Mouse (Mus musculus) kidney, embryonic 14.5 days (tissue): Measurements from ENCODE around the gene Bola1. TPM values are rescaled to one million over a fixed set of nuclear protein-coding genes. Genes with fewer than 3 reads are reported as not detected.

Source experiments
- ATAC-seq: fragments of 200-750 bp; cut with Nextera tagmentation; 2 replicates; pipeline ENCODE4 v1.8.0; 2017; ENCODE audit warnings: moderate number of reproducible peaks, mild to moderate bottlenecking, moderate TSS enrichment, moderate library complexity; ENCODE audit not compliant: low FRiP score, low TSS enrichment
- H3K27ac ChIP-seq: fragments of 300-500 bp; sonication (generic); 2 replicates; pipeline ENCODE4 v1.5.1; 2014; ENCODE audit warnings: low read depth, mild to moderate bottlenecking, low read length, moderate library complexity, mixed read lengths
- H3K27me3 ChIP-seq: fragments of 300-500 bp; sonication (generic); 2 replicates; pipeline ENCODE4 v1.6.1; 2014; ENCODE audit warnings: mild to moderate bottlenecking, low read length; ENCODE audit not compliant: control insufficient read depth, insufficient read depth
- H3K36me3 ChIP-seq: fragments of 300-500 bp; sonication (generic); 2 replicates; pipeline ENCODE4 v1.6.1; 2014; ENCODE audit warnings: low read length, mixed read lengths; ENCODE audit not compliant: control insufficient read depth, insufficient read depth
- H3K4me1 ChIP-seq: fragments of 300-500 bp; sonication (generic); 2 replicates; pipeline ENCODE4 v1.6.1; 2014; ENCODE audit warnings: low read length, mixed read lengths; ENCODE audit not compliant: control insufficient read depth, insufficient read depth
- H3K4me2 ChIP-seq: fragments of 300-500 bp; sonication (generic); replicated peaks from 2 replicates; pipeline ENCODE4 v1.6.1; 2014; ENCODE audit warnings: low read depth, mild to moderate bottlenecking, low read length
- H3K4me3 ChIP-seq: fragments of 300-500 bp; sonication (generic); 2 replicates; pipeline ENCODE4 v1.5.1; 2014; ENCODE audit warnings: mild to moderate bottlenecking, low read length
- H3K9ac ChIP-seq: fragments of 300-500 bp; sonication (generic); 2 replicates; pipeline ENCODE4 v1.6.1; 2014; ENCODE audit warnings: low read depth, mild to moderate bottlenecking, low read length, moderate library complexity
- H3K9me3 ChIP-seq: fragments of 300-500 bp; sonication (generic); 2 replicates; pipeline ENCODE4 v1.6.1; 2016; ENCODE audit warnings: low read length; ENCODE audit not compliant: control insufficient read depth
- WGBS: fragments of 180-500 bp; shearing (Covaris S2); extraction: QIAGEN DNeasy Blood & Tissue Kit; methylation state at CpG from one replicate; pipeline ENCODE4 v1.1.7; 2014; 5-methylcytosine and 5-hydroxymethylcytosine counted together
- polyA plus RNA-seq: library from polyadenylated mRNA; unstranded; fragments of >200 nt; fragmentation: Nextera tagmentation; extraction: Ambion mirVana; gene quantifications from 2 replicates; pipeline ENCODE4 v1.2.1, GENCODE M21; 2014

The Bola1 gene
- polyA plus RNA-seq, 1 experiment from 2014 or later = 65.0 TPM

GRCm38 (mm10) chr3:96170976-96171545 lies 48.4 kb downstream of the Bola1 start:
- ATAC-seq = no peak
- WGBS = 61% methylated on average over 10 of the region's 10 CpGs
- Histone ChIP-seq H3K9me3 (no peaks in the 10 kb centered on the region), H3K27ac (peak overlapping the region; percentile 99; the same call in 1 of the 2 replicates), H3K9ac (peak overlapping the region; percentile 94), H3K4me1 (peaks cover 6% of the 10 kb centered on the region; the same call in 1 of the 2 replicates), H3K4me3 (peak overlapping the region; percentile 94; the same call in 1 of the 2 replicates), H3K27me3 (no peaks in the 10 kb centered on the region), H3K4me2 (peak overlapping the region; percentile 64), H3K36me3 (peaks cover 27% of the 10 kb centered on the region)

- no peaks in the 10 kb centered on the region for H3K27me3 ChIP-seq
- 89% methylated on average over 4 of the region's 4 CpGs for WGBS
- no peak overlapping the region for H3K4me3 ChIP-seq
- H3K4me1 ChIP-seq = peaks cover 6% of the 10 kb centered on the region; the same call in 1 of the 2 replicates
- peaks cover 20% of the 10 kb centered on the region for H3K36me3 ChIP-seq
- no peak overlapping the region for H3K4me2 ChIP-seq
- H3K9ac ChIP-seq = no peak overlapping the region
- no peak for ATAC-seq
- H3K9me3 ChIP-seq = no peaks in the 10 kb centered on the region
- H3K27ac ChIP-seq = no peak overlapping the region
These were observed 49.2 kb downstream of the Bola1 start for GRCm38 (mm10) chr3:96170276-96170675.

- Histone ChIP-seq H3K9me3 (no peaks in the 10 kb centered on the region), H3K4me1 (peaks cover 3% of the 10 kb centered on the region; the same call in 1 of the 2 replicates), H3K27me3 (no peaks in the 10 kb centered on the region), H3K36me3 (peaks cover 5% of the 10 kb centered on the region; the same call in 1 of the 2 replicates), H3K4me3 (no peak overlapping the region), H3K27ac (peak overlapping the region; percentile 19; the same call in 1 of the 2 replicates), H3K9ac (no peak overlapping the region), H3K4me2 (no peak overlapping the region)
- no peak for ATAC-seq
- 74% methylated on average over 12 of the region's 12 CpGs for WGBS
These were observed 50.9 kb downstream of the Bola1 start for GRCm38 (mm10) chr3:96168466-96169158.

GRCm38 (mm10) chr3:96163040-96163439 lies 56.5 kb downstream of the Bola1 start:
- H3K4me2 ChIP-seq = peak overlapping the region; percentile 80
- H3K27ac ChIP-seq = no peak overlapping the region
- no peaks in the 10 kb centered on the region for H3K9me3 ChIP-seq
- no peak for ATAC-seq
- H3K36me3 ChIP-seq = no peaks in the 10 kb centered on the region
- H3K4me3 ChIP-seq = peak overlapping the region; percentile 53; the same call in 1 of the 2 replicates
- peak overlapping the region; percentile 44; the same call in 1 of the 2 replicates for H3K9ac ChIP-seq
- H3K4me1 ChIP-seq = peaks cover 10% of the 10 kb centered on the region
- no peaks in the 10 kb centered on the region for H3K27me3 ChIP-seq
- 89% methylated on average over 6 of the region's 6 CpGs for WGBS

- no peaks in the 10 kb centered on the region for H3K36me3 ChIP-seq
- peak within 1 kb of the TSS; percentile 53 for H3K4me3 ChIP-seq
- H3K27ac ChIP-seq = peak within 1 kb of the TSS; percentile 73
- peak; percentile 64 for ATAC-seq
- no peaks in the 10 kb centered on the region for H3K9me3 ChIP-seq
- peaks cover 10% of the 10 kb centered on the region for H3K4me1 ChIP-seq
- H3K4me2 ChIP-seq = peak within 1 kb of the TSS; percentile 80
- H3K9ac ChIP-seq = peak within 1 kb of the TSS; percentile 63
- WGBS = 5% methylated on average over 16 of the region's 16 CpGs
- no peaks in the 10 kb centered on the region for H3K27me3 ChIP-seq
These were observed 57.4 kb downstream of the Bola1 start, which contains the start of gene Mtmr11 for GRCm38 (mm10) chr3:96161869-96162840. Mtmr11 (plus strand) TSS chr3:96162004.

GRCm38 (mm10) chr3:96160803-96161516 lies 58.5 kb downstream of the Bola1 start:
- H3K9me3 ChIP-seq = no peaks in the 10 kb centered on the region
- peaks cover 10% of the 10 kb centered on the region for H3K4me1 ChIP-seq
- peak overlapping the region; percentile 53 for H3K4me3 ChIP-seq
- H3K36me3 ChIP-seq = peaks cover 2% of the 10 kb centered on the region; the same call in 1 of the 2 replicates
- H3K4me2 ChIP-seq = peak overlapping the region; percentile 80
- H3K9ac ChIP-seq = peak overlapping the region; percentile 63
- no peaks in the 10 kb centered on the region for H3K27me3 ChIP-seq
- H3K27ac ChIP-seq = peak overlapping the region; percentile 73
- ATAC-seq = peak; percentile 83
- WGBS = 2% methylated on average over 12 of the region's 12 CpGs

GRCm38 (mm10) chr3:96160222-96160802 lies 59.2 kb downstream of the Bola1 start:
- Histone ChIP-seq H3K27me3 (no peaks in the 10 kb centered on the region), H3K9me3 (no peaks in the 10 kb centered on the region), H3K4me1 (peaks cover 10% of the 10 kb centered on the region), H3K4me3 (no peak overlapping the region), H3K9ac (peak overlapping the region; percentile 63; the same call in 1 of the 2 replicates), H3K4me2 (peak overlapping the region; percentile 80), H3K27ac (peak overlapping the region; percentile 73; the same call in 1 of the 2 replicates), H3K36me3 (peaks cover 8% of the 10 kb centered on the region; the same call in 1 of the 2 replicates)
- 59% methylated on average over 4 of the region's 4 CpGs for WGBS
- no peak for ATAC-seq

- Histone ChIP-seq H3K36me3 (peaks cover 13% of the 10 kb centered on the region), H3K9me3 (no peaks in the 10 kb centered on the region), H3K27ac (peak overlapping the region; percentile 68; the same call in 1 of the 2 replicates), H3K4me1 (peaks cover 10% of the 10 kb centered on the region), H3K4me2 (no peak overlapping the region), H3K4me3 (no peak overlapping the region), H3K9ac (no peak overlapping the region), H3K27me3 (no peaks in the 10 kb centered on the region)
- WGBS = 61% methylated on average over 4 of the region's 4 CpGs
- no peak for ATAC-seq
These were observed 59.7 kb downstream of the Bola1 start for GRCm38 (mm10) chr3:96159820-96160219.
